Mouse (Mus musculus): ENCODE measurements around the gene Ddx47.

Gene Ddx47

DNA sequence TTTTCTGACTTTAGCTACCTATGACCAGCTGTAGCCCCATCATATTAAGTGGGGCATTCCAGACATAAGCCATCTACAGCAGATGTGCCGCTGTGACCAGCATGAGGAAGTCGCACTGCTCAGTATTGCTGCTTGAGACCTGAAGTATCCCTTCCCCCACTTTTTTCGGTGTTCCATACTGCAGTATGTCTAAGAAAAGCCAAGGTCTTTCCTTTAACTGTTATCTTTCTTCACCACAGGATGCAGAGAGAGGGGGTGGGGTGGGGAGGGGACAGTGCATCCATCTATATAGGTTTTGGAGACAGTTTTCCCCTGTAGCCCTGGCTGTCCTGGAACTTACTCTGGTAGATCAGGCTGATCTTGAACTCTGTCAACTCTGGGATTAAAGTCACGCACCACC, 5.0 kb upstream of the Ddx47 start:
- DNase-seq (ENCODE audit: low spot score in 2 of 2): no peak

DNA sequence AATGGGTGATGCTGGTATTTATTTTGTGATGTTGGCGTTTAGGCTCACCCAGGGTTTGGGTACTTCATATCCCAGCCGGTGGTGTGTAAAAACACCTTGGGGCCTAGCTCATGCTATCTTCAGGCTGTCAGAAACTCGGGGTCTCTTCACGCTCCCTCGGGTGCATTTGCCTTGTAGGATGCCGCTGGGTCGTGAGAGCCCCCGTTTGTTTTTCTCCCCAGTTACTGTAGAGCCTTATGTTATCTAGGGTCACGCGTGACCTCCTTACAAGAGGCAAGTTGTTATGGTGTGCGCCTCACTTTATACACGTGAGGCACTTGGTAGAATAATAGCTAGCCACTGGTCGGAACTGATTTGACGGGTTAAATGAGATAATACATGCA, 313 bp downstream of the Ddx47 start:
- DNase-seq (ENCODE audit: low spot score in 2 of 2): no peak

DNA sequence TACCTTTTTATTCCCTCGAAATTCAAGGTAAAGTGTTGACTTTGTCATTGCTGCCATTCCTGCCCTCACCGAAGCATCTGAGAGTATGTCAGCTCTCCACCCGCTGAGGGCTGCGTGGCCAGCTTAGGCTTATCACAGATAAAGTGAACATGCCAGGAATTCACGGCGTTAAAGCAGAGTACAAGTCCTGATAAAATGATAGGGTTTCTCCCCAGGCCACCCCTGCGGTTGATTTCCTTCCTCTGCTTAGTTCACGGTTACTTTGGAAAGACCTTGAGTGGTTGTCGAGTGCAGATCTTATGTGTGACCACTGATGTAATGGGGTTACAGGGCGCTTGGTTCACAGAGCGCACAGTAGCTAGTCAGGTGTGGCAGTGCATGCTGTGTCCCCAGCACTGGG, 5.8 kb downstream of the Ddx47 start:
- DNase-seq (ENCODE audit: low spot score in 2 of 2): no peak

DNA sequence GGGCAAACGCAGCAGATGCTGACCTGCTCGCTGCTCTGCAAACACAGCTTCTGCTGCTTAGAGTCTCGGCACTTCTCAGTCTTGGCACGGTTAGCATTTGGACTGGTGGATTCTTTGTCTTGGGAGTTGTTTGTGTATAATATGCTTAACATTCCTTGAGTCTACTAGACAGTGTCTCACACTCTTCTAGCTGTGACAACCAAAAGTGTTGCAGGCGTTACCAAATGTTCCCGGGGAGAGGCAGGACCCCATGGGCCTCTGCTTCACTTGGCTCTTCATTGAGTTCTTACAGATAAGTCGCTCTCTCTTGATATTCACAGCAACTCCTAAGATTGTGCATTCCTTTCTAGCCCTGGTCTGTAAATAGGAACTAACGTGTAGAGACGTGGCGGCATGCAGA, 8.2 kb downstream of the Ddx47 start:
- DNase-seq (ENCODE audit: low spot score in 2 of 2): no peak

DNA sequence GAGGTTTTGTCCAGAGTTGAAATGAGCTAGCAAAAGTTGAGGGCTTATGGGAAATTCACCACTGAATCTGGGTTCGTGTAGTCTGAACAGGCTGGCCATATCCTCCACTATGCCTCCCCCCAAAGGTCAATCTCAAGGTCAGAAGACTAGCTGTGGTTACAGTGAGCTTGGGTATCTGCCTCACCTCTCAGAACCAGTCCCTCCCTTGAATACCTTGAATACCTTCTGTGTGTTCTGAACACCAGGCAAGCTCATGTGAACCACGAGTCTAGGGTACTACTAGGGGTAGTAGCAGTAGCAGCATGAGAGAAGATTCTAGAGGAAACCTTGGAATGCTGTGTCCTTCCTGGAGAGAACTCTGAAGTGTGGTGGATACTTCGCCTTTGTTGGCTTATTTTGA, 10.2 kb downstream of the Ddx47 start:
- no peak for DNase-seq (ENCODE audit: low spot score in 2 of 2)

DNA sequence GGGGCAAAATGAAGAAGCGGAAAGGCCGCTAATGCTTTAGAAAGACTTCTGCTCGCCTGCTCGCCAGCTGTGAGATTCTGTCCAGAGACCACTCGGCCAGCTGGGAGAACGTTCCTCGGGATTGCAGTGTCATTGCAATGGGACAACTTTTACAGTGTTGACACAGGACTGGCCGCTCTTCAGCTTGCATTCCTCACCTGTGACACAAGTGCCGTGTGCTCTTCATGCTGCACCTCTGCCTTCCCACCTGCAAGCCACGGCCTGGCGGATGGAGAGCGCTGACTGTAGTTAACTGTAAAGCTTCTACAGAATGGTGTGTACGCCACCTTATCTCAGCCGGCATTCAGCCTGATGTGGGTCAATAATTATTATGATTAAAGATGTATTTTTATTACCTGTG, 12.0 kb downstream of the Ddx47 start:
- DNase-seq (ENCODE audit: low spot score in 2 of 2): no peak

DNA sequence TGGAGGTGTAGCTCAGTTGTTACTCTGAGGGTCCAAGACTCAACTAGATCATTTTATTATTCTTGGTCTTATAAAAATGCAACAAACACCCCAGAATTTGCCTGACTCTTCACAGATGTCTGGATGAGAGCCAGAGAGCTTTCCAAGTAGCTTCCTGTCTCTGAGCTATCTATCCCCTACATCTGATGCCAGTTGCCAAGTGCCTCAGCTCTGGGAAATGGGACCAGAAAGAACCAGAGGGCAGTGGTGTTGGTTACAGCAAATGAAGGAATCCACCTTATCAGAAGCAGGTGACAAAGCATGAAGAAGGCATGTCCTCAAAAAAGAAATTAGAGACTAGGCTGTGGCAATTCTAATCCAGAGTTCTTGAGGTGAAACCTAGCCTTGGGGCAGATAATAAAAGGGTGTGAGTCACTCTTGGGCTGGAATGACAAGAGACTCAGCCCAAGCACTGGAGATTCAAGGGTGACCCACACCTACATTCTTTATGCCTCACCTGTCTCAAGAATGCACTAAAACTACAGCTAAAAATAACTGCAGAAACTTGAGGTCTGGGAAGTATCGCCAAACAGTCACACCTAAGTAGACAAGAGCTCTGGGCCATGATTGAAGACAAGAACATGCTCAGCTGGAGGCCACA, 13.5 kb downstream of the Ddx47 start:
- DNase-seq (ENCODE audit: low spot score in 2 of 2): no peak

DNA sequence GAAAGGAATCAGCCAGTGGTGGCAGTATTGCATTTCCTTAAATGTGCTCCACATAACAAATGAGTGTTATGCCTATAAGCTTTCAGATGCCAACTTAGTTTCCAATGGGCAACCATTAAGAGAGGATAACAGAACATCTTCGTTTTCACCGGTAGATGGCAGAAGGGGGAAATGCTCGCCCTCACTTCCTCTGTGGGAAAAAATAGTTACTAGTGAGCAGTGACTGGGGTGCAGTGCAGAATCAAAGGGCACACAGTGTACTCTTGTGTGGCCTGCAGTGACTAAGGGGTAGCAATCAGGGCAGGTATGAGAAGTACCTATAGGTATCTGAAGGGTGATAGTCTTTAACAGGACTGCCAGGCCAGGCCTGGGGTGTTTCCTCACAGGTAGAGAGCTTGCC, 14.8 kb downstream of the Ddx47 start:
- DNase-seq (ENCODE audit: low spot score in 2 of 2): no peak

DNA sequence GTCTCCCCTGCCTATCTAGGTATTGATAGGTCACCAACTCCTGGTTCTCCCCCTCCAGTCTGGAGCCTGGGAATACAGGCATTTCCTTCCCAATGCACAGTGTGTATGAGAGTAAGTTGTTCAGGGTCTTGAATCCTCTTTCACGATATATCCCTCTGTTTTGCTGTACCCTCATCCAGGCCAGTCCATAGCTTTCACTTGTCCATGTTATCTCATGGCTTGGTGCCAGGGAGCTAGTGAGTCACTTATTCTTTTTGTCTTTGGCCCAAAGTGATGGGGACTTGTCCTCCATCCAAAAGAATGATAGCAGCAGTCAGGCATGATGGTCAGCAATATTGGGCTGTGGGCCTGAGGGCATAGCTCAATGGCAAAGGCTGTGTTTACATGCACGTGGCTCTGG, 15.3 kb downstream of the Ddx47 start:
- no peak for DNase-seq (ENCODE audit: low spot score in 2 of 2)

DNA sequence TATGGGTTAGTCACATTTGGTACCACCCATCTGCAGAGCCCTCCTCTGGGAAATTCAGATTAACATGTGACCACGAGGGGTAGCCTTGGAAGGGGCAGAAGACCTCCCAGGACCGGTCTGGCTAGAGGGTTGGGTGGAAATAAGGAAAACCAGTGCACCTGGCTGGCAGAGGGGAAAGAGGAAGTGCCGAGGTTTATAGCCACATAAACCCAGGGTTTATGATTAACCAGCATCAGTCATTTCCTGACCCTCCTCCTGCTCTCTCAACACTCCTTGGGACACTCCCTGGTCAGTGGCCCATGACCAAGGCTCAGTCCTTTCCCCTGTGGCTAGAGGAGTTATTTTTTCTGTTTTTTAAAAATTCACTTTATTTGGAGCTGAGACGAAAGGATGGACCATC, 17.8 kb downstream of the Ddx47 start:
- no peak for DNase-seq (ENCODE audit: low spot score in 2 of 2)

DNA sequence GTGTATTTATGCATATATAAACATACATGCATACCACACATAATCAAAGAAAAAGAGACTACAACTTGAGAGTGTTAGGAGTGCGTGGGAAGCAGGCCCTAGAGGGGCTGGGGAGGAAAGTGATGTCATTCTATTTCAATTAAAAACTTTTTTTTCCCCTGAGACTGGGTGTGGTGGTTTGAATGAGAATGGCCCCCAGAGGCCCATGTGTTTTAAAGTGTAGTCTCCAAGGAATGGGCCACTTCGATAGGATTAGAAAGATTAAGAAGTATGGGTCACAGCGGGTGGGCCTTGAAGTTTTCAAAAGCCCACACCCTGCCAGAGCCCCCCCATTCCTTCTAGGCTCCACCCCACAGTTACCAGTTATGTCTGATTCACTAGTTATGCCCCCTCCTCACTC, 27.3 kb downstream of the Ddx47 start:
- DNase-seq (ENCODE audit: low spot score in 2 of 2): no peak

DNA sequence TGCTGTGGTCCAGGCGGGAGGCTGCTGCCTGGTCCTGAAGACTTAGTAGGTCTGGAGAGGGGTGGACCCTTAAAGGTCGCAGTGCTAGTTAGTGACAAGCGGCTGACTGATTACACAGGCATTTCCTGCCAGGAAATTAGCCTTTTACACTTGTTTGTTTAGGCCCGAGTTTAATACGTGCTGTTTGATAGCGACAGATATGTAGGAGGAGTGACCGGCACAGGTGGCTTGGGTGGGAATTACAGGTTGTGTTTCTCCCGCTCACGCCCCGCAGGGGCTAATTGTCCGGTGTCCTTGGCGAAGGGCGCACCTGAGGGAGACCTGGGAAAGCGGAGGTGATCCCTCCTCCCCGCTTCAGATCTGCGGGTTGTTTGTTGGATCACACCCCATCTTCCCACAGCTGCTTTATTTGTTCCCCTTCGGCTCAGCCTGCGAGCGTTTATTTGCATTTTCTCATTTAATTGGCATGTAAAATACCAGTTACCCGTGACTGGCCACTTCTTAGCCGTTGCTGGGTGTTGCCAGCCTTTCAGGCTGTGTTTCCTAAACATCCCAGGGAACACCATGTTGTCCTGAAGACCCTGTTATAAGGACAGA, 29.0 kb downstream of the Ddx47 start:
- no peak for DNase-seq (ENCODE audit: low spot score in 2 of 2)

DNA sequence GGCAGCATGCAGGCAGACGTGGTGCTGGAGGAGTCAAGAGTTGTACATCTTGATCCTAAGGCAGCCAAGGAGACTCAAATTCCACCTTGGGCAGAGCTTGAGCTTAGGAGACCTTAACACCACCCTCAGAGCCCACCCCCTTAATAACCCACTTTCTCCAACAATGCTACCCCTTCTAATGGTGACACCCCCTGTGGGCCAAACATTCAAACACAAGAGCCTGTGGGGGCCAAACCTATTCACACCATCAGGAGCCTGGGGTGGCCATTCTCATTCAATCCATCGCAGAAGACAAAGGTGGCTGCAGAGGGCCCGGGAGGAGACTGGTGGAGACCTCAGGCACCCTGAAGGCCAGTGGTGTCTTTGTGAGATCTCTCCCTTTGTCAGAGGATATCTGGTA, 30.5 kb downstream of the Ddx47 start:
- DNase-seq (ENCODE audit: low spot score in 2 of 2): no peak

DNA sequence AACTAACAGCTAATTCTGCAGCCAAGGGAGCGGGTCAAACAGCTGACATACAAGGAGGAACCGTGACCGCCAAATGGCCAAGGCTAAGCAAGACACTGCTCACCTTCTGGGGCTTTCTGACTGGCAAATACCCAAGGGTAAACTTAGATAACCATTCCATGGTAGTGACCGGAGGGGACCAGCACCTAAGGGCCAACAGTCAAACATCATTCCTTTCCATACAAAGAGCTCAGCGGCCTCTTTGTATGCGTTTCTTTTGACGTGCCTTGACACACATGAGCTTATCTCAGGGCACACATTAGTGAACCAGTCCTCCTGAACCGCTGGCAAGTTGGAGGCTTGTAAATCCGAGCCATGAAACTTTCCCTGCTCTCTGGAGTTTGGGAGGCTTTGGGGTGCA, 35.9 kb downstream of the Ddx47 start:
- no peak for DNase-seq (ENCODE audit: low spot score in 2 of 2)

DNA sequence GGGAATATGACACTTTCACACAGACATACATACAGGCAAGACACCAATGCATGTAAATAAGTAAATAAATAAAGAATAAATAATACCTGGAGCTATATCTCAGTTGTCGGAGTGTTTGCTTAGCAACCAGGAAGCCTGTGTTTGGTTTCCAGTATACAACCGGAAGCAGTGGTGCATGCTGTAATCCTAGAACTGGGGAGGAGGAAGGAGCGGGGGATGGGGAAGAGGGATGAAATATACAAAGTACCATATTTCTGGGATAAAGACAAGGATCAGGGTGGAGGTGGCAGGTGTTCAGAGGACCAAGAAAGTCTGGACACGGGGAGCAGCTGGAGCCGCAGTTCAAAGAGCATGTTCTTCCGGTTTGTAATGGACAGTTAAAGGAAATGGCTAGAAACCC, 37.1 kb downstream of the Ddx47 start:
- no peak for DNase-seq (ENCODE audit: low spot score in 2 of 2)

DNA sequence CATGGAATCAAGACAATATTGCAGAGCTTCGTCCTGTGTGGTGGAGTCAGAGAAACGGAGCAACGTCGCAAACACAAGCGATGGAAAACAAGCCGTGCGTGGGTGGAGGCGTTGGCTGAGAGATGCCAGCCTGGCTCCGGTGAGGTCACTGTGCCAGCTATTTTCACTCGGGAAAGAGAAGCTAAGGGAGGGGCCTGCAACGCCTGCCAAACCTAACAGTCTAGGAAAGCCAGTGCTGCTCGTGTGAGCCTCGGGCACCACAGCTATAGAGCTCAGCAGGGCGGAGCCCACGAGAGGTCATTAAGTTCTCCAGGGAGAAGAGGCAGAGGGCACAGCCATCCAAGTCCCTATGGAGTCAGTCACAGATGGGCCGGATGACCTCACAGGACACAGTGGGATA, 37.5 kb downstream of the Ddx47 start:
- DNase-seq (ENCODE audit: low spot score in 2 of 2): no peak

DNA sequence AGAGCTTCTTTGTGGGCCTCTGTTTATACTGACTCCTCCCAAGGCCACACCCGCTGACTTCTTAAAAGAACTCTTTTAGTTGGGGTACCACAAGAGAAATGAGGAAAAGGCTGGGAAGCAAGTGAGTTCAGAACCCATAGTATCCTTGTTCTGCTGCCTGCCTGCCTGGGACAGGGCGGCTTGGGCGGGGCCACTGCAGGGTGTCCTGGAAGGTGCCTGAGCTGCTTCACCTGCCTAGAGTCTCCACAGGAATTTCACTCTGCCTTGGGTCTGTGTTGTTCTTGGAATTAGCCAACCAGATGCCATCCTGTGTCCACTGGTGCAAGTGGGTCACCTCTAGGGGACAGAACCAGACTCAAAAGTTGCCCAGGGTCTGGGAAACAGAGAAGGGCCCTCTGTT, 42.4 kb downstream of the Ddx47 start:
- DNase-seq (ENCODE audit: low spot score in 2 of 2): no peak

DNA sequence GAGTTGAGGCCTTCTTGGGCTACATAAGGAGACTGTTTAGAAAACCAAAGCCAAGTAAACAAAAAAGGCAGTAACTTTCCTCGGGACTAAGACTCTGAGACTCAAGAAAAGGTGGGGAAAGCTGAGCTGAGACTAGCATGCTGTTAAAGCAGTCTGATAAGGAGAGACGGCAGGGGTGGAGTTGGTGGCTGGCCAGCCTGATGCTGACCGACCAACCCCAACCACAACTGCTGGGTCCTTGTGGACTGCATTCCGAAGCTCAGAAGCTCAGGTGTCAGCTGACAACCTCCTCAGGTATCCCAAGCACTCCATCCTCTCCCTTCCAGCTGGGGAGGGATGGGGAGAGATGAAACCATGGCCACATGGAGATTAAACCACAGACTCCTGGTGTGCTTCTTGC, 44.5 kb downstream of the Ddx47 start:
- no peak for DNase-seq (ENCODE audit: low spot score in 2 of 2)

DNA sequence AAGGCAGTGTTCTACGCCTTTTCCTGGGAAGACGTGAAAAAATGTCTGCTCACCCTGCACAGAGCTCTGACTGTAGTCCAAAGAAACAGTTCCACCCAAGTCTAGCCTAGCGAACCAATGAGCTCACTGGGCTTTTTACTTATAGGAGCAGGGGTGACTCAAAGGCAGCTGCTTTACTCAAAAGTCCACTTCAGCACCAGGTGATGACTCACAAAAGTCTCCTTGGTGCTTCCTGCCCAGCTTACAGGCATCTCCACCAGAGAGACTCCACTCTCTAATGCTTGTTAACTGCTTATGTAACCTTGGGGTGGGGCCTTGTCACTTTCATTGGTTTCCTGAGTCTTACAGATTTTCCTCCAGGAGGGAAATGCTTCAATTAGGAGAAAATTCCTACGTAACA, 49.3 kb downstream of the Ddx47 start:
- DNase-seq (ENCODE audit: low spot score in 2 of 2): no peak

DNA sequence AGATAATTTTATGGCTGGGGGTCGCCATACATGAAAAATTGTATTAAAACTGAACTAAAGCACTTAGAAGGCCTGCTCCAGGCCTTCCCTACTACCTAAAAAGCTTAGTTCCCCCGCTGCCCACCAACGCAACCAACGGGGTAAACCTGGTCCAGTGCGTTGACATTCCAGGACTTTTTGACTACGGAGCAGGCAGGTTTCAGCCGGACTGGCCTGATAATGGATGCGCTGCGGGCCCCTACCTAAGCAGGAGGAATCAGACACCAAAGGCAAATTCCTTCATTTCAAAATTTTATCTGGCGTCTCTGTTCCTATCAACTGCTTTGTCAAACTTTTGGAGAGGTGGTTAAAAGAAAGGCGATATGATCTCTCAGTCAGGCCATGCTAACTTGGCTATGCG, 53.2 kb downstream of the Ddx47 start:
- DNase-seq (ENCODE audit: low spot score in 2 of 2): no peak

DNA sequence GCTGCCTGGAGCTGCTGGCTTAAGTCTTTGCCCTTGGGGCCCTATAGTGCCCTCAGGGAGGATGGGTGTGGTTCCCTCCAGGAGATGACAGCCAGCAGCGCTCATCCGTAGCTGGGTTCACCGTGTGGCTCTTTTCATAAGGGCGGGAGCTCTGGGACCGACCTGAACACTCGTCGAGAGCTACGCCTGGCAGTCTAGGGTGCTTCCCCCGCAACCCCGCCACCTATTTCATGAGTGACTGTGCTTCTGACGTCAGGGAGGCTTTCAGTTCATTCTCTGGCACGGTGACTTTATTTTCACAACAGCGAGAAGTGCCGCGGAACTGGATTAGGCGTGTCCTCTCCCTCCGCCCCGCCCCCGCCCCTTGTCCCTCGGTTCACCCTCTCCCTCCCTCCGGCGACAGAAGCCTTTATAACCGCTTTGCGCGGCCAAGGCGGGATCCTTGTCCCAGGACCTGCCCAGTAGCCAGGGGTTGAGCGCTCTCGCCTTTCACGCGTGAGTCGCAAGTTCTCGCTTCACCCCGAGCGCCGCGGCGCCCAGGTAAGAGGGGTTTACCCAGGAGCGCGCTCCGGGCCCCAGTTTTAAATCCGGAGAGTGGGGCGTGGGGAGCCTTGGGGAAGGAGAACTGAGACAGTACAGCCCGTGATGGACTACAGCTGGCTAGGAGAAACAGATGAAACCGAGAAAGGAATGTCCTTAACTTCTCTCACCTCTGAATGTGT, 54.0 kb downstream of the Ddx47 start, which contains the start of gene Gprc5a:
Gprc5a (plus strand) TSS at position 416 of the 722 bp plus-strand sequence.
- no peak for DNase-seq (ENCODE audit: low spot score in 2 of 2)

DNA sequence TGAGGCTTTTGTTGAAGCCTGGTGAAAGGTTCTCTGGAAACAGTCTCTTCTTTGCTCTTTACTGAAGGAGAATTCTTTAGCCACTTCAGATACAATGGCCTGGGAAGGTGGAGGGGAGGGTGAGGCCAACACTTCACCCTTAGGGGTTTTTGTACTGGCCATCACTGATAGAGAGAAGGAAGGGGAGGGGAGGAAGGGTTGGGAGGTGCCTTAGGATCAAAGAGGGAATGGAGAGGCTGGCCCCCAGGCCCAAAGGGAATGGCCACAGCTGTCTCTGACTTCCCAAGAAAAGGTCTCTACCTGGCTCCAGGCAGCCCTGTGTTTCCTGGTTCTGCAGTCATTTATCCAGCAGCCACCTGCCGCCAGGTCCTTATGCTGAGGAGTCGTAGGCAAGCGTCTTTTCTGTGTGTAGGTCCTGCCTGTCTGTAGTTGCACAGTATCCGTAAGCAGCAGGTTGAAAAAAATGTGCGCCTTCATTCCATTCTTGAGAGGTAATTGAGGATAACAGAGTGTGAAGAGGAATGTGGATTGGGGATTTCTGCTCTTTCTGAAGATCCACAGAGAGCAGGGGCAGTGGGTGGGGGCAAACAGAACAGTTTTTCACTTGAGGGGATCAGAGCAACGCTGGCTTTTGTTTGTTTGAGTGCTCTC, 55.5 kb downstream of the Ddx47 start:
- DNase-seq (ENCODE audit: low spot score in 2 of 2): no peak

DNA sequence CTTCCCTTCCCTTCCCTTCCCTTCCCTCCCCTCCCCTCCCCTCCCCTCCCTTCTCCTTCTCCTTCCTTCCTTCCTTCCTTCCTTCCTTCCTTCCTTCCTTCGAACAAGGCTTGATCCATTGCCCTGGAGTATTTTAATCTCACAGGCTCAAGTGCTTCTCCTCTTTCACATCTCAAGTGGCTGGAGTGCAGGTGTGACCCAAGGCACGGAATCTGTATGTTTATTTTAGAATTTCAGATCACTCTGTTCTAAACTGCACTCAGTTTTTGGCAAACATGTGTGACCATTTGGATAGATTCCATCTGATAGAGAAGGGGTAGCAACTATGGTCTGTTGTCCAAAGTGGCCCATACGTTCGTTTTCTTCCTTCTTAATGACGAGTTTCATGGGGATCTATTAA, 56.8 kb downstream of the Ddx47 start:
- DNase-seq (ENCODE audit: low spot score in 2 of 2): no peak

Measured in right cerebral cortex, postnatal 36 days (tissue).